Mouse (Mus musculus): ENCODE measurements around the gene Psmd7.

DNA sequence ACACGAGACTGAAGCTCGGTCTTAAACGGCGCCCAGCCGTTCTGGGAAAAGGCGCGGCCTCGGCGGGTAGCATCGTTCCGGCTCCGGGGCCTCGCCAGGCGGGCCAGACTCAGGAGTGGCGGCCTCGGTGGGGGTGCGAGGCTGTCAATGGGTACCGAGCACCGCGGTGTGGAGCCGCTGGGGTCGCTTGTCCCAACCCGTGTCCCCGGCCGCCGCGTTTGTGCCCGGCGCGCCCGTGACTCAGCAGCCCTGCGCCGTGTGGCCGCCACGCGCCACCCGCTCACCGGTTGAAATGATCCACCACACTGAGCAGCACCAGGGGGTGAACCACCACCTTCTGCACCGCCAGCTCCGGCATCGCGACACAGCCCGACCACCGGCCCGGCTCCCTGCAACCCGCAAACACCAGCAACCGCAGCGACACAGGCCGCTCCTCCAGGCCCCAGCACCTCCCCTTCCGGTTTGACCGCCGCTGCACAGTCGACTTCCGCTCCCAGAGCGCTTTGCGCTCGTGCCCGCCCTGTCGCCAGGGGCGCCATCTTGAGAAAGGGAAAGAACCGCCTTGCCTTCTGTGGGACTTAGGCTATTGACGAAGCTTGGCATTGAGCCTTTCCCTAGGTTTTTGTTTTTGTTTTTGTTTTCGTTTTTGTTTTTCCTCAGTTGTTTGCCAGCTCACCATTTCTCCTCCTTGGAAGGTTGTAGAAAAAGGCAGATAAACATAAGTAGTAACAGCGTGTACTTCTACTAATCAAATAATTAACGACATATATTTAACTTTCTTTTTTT, at the start of gene Psmd7:
- no peak for TF ChIP-seq CTCF (conservative IDR thresholded peaks at IDR 0.05; ENCODE audit: low read length)
- TF ChIP-seq NANOG (IDR thresholded peaks at IDR 0.05; ENCODE audit: borderline replicate concordance, low read length) = no peak
- TF ChIP-seq POU5F1 (IDR thresholded peaks at IDR 0.05; ENCODE audit: borderline replicate concordance, low read length) = no peak

All from E14TG2a.4 (cell line).